In genomic region chr4:122890881-122891481, GRCm38 (mm10) we compare ENCODE assay signal across 8 mouse cellular contexts. TPM values are rescaled to one million over a fixed set of nuclear protein-coding genes. Genes with fewer than 3 reads are reported as not detected.
DNase-seq lines count a peak whose midpoint lies in the region; ATAC-seq and TF ChIP-seq lines count a peak whose summit lies in the region.

No protein-coding gene starts in this region.

- DNase-seq in adrenal gland, adult 2 months: peak; percentile 51
- DNase-seq in adrenal gland, adult 18-20 months (ENCODE audit: low spot score in 2 of 2): no peak
- DNase-seq in cerebellum, adult 11-12 months: peak; percentile 96
- peak; percentile 79 to 84 for DNase-seq in frontal cortex, postnatal 36 days (ENCODE audit: low spot score in 2 of 2)
- DNase-seq in left cerebral cortex, postnatal 10 days (ENCODE audit: extremely low spot score in 1 of 2, low spot score in 2 of 2): peak; percentile 84 to 88
- DNase-seq in thymus, adult 18-20 months: no peak

- intact Hi-C loops in left cerebral cortex, postnatal 10 days (cut with DNase I): no loop called here

- H3K9ac ChIP-seq in hindbrain, embryonic 12.5 days: no peak overlapping the region

- no peak overlapping the region for H3K4me3 ChIP-seq in hindbrain, embryonic 12.5 days
- no peak overlapping the region for H3K4me3 ChIP-seq in myocyte

- H3K27me3 ChIP-seq in hindbrain, embryonic 12.5 days: no peaks in the 10 kb centered on the region
- H3K27me3 ChIP-seq in myocyte (ENCODE audit: control insufficient read depth, insufficient read depth, insufficient read length): no peaks in the 10 kb centered on the region

- ATAC-seq in hindbrain, embryonic 12.5 days (ENCODE audit: low FRiP score): peak; percentile 55

- no peak overlapping the region for H3K4me2 ChIP-seq in hindbrain, embryonic 12.5 days (replicated peaks)
- H3K4me2 ChIP-seq in myocyte (ENCODE audit: low read depth): peak overlapping the region; percentile 55

- H3K79me2 ChIP-seq in myocyte (ENCODE audit: control insufficient read depth, insufficient read depth): no peaks in the 10 kb centered on the region

- H3K9me3 ChIP-seq in hindbrain, embryonic 12.5 days (replicated peaks): no peaks in the 10 kb centered on the region

- no peak for TF ChIP-seq POLR2A in myocyte (IDR thresholded peaks at IDR 0.05; ENCODE audit: insufficient read length, low read depth)

- no peaks in the 10 kb centered on the region for H3K36me3 ChIP-seq in hindbrain, embryonic 12.5 days
- no peaks in the 10 kb centered on the region for H3K36me3 ChIP-seq in myocyte (ENCODE audit: control insufficient read depth, insufficient read depth)

- H3K4me1 ChIP-seq in hindbrain, embryonic 12.5 days: peaks cover 16% of the 10 kb centered on the region

- peak overlapping the region; percentile 55 for H3K27ac ChIP-seq in hindbrain, embryonic 12.5 days

- WGBS in hindbrain, embryonic 12.5 days: 12% methylated on average over 3 of the region's 3 CpGs

- no peak overlapping the region for H3ac ChIP-seq in myocyte (ENCODE audit: control insufficient read depth, insufficient read length)

TF ChIP-seq in myocyte, 11 proteins besides CTCF, POLR2A, EP300 and RAD21:
- TF ChIP-seq REST (IDR thresholded peaks at IDR 0.05; ENCODE audit: insufficient read depth, insufficient read length) (no peak), TCF12 (IDR thresholded peaks at IDR 0.05; ENCODE audit: insufficient read depth, poor library complexity, severe bottlenecking) (no peak), SRF (IDR thresholded peaks at IDR 0.05; ENCODE audit: control insufficient read depth, insufficient read length, low read depth) (no peak), E2F4 (IDR thresholded peaks at IDR 0.05; ENCODE audit: insufficient read depth) (no peak), CEBPB (IDR thresholded peaks at IDR 0.05; ENCODE audit: insufficient read depth, poor library complexity, severe bottlenecking) (no peak), TCF3 (IDR thresholded peaks at IDR 0.05; ENCODE audit: insufficient read length, low read depth) (peak; percentile 24), USF1 (IDR thresholded peaks at IDR 0.05; ENCODE audit: low read depth) (no peak), MYOD1 (IDR thresholded peaks at IDR 0.05; ENCODE audit: control insufficient read depth in 1 of 3, insufficient read length in 2 of 3, low read depth in 2 of 3) (peak in 2 of 3 experiments; percentile 69 to 79), POLR2AphosphoS2 (IDR thresholded peaks at IDR 0.05; ENCODE audit: insufficient read length, low read depth) (no peak), MAX (IDR thresholded peaks at IDR 0.05; ENCODE audit: low read depth) (no peak), MYOG (IDR thresholded peaks at IDR 0.05; ENCODE audit: control insufficient read depth in 1 of 3, insufficient read depth in 1 of 3, insufficient read length in 2 of 3, low read depth in 2 of 3) (peak in 2 of 3 experiments; percentile 74 to 87)

RNA-seq across cellular contexts. Expression of gene Cap1, which starts 5.1 kb away (rescaled TPM):
- 100 to 1,000 TPM; 140 to 168 TPM for total RNA-seq in adrenal gland, adult 2 months (2021)
- polyA plus RNA-seq in adrenal gland, adult 2 months (2012; rRNA removed): 28.0 and 30.0 TPM in 2 replicates
- 100 to 1,000 TPM; 142 to 155 TPM for total RNA-seq in adrenal gland, adult 18-20 months (2021)
- 55.6 and 70.6 TPM in 2 replicates for polyA plus RNA-seq in hindbrain, embryonic 12.5 days (2016; fragmentation: Nextera tagmentation; extraction: Ambion mirVana)
- total RNA-seq in left cerebral cortex, postnatal 10 days (2021): 100 to 1,000 TPM; 203 to 204 TPM
- polyA plus RNA-seq in myocyte (2012; fragmentation: generic; extraction: Trizol): 167 TPM

RNA-seq across cellular contexts. Expression of gene Ppt1, which starts 54.9 kb away (rescaled TPM):
- total RNA-seq in adrenal gland, adult 2 months (2021): 10 to 100 TPM; 69.3 to 86.3 TPM
- 14.2 and 17.9 TPM in 2 replicates for polyA plus RNA-seq in adrenal gland, adult 2 months (2012; rRNA removed)
- 10 to 100 TPM; 71.4 to 79.5 TPM for total RNA-seq in adrenal gland, adult 18-20 months (2021)
- 73.1 and 73.5 TPM in 2 replicates for polyA plus RNA-seq in hindbrain, embryonic 12.5 days (2016; fragmentation: Nextera tagmentation; extraction: Ambion mirVana)
- 10 to 100 TPM; 74.2 to 77.4 TPM for total RNA-seq in left cerebral cortex, postnatal 10 days (2021)
- polyA plus RNA-seq in myocyte (2012; fragmentation: generic; extraction: Trizol): 49.9 TPM

Comparison
In these comparisons a context has a peak if more than half of its experiments do, and no peak if none do; other contexts are left out.
1. DNase-seq: peak in adrenal gland, adult 2 months (single experiment), cerebellum, adult 11-12 months (single experiment), frontal cortex, postnatal 36 days (2 of 2) and left cerebral cortex, postnatal 10 days (2 of 2); none in adrenal gland, adult 18-20 months (0 of 2) and thymus, adult 18-20 months (0 of 2).